Mouse (Mus musculus): Measurements from ENCODE around the gene 2010300C02Rik. TPM values are rescaled to one million over a fixed set of nuclear protein-coding genes. Genes with fewer than 3 reads are reported as not detected.

2010300C02Rik gene
- polyA plus RNA-seq, 1 experiment from 2014 or later: 2.5 TPM

DNA sequence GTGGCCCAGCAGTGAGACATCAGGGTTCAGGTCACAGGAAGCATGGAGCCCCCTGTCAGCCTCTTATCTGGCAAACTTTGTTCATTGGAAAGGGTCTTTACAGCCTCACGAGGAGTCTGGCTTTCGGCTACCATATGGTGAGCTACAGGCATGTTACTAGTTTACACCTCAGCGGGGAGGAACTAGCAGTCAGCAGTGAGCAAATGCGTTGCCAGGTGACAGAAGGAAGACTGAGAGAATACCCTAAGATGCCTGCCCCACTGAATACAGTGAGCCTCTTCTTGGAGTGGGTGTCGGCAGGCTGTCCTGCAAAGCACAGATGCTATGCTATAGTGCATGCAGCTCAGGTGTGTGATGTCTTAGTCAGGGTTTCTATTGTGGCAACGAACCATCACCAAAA lies 91.1 kb downstream of the 2010300C02Rik start:
- Histone ChIP-seq H3K4me2 (replicated peaks) (no peak overlapping the region), H3K4me3 (replicated peaks; ENCODE audit: low read length) (no peak overlapping the region), H3K9me3 (ENCODE audit: control insufficient read depth, low read length) (no peaks in the 10 kb centered on the region), H3K27ac (no peak overlapping the region), H3K27me3 (ENCODE audit: control insufficient read depth, insufficient read depth, low read length) (no peaks in the 10 kb centered on the region), H3K36me3 (replicated peaks; ENCODE audit: control insufficient read depth, insufficient read depth) (no peaks in the 10 kb centered on the region), H3K9ac (no peak overlapping the region), H3K4me1 (replicated peaks; ENCODE audit: control insufficient read depth, insufficient read depth, low read length) (no peaks in the 10 kb centered on the region)
- DNase-seq (ENCODE audit: low spot score) (peak; percentile 31), ATAC-seq (ENCODE audit: low FRiP score) (no peak)
- WGBS: 67% methylated on average over 6 of the region's 6 CpGs

DNA sequence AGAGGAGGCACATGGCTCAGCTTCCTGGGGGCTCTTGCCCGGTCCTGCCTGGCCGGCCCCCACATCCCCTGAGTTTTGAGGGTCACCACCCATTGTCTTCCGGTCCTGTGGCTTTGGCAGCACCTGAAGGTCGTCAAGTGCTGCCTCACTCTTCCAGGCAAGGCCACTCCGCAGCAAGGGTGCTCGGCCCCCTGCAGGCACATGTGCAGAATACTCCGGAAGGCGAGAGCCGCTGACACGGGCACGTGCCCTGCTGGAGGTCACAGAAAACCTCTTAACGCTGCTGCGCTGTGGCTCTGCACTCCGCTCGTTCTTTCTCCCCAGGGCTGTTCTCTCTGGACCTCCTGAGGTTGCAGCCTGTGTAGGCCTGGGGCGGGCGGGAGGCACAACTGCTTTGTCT lies 95.7 kb downstream of the 2010300C02Rik start:
- ATAC-seq (ENCODE audit: low FRiP score): no peak
- WGBS: 82% methylated on average over 17 of the region's 17 CpGs
- DNase-seq (ENCODE audit: low spot score): no peak
- H3K4me1 ChIP-seq (replicated peaks; ENCODE audit: control insufficient read depth, insufficient read depth, low read length): no peaks in the 10 kb centered on the region
- H3K27me3 ChIP-seq (ENCODE audit: control insufficient read depth, insufficient read depth, low read length): no peaks in the 10 kb centered on the region
- H3K9me3 ChIP-seq (ENCODE audit: control insufficient read depth, low read length): no peaks in the 10 kb centered on the region
- no peak overlapping the region for H3K4me2 ChIP-seq (replicated peaks)
- H3K36me3 ChIP-seq (replicated peaks; ENCODE audit: control insufficient read depth, insufficient read depth): no peaks in the 10 kb centered on the region
- no peak overlapping the region for H3K4me3 ChIP-seq (replicated peaks; ENCODE audit: low read length)
- H3K9ac ChIP-seq: no peak overlapping the region
- H3K27ac ChIP-seq: no peak overlapping the region

DNA sequence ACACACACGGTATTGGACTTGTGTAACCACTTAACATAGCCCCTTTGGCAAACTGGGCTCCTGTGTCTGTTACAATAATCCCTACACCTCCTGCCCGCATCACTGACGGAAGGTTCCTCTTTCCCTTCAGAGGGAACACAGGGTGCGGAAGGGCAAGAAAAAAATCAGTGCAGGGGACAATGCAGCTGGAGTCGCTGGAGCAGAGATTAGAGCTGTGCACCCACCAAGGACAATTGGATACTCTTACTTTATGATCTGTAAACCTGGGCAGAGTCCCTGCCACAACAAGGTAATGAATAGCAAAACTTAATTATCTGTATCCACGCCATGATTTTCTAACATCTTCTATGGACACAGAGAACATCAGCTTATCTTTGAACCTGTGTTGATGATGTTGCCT lies 97.8 kb downstream of the 2010300C02Rik start:
- H3K36me3 ChIP-seq (replicated peaks; ENCODE audit: control insufficient read depth, insufficient read depth): no peaks in the 10 kb centered on the region
- DNase-seq (ENCODE audit: low spot score) (no peak), ATAC-seq (ENCODE audit: low FRiP score) (no peak)
- no peak overlapping the region for H3K4me3 ChIP-seq (replicated peaks; ENCODE audit: low read length)
- no peak overlapping the region for H3K4me2 ChIP-seq (replicated peaks)
- H3K9me3 ChIP-seq (ENCODE audit: control insufficient read depth, low read length): no peaks in the 10 kb centered on the region
- WGBS: 84% methylated on average over 6 of the region's 6 CpGs
- no peak overlapping the region for H3K27ac ChIP-seq
- H3K4me1 ChIP-seq (replicated peaks; ENCODE audit: control insufficient read depth, insufficient read depth, low read length): no peaks in the 10 kb centered on the region
- no peak overlapping the region for H3K9ac ChIP-seq
- H3K27me3 ChIP-seq (ENCODE audit: control insufficient read depth, insufficient read depth, low read length): no peaks in the 10 kb centered on the region

DNA sequence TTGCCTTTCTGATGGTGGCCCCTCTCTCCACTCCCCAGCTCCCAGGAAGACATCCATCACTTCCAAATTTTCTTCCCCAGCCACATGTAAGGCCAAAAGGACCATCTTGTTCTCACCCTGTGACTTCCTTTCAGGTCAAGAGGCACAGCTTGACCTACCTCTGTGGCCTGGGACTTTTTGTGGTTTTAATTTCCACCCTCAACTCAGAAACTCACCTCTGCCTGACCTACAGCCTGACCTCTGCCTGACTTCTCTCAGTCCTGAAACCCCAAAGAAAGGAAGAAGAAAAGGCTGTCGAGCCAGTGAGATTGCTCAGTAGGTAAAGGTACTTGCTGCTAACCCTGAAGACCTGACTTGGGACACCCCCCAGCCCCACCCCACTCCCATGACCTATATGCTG lies 100.3 kb downstream of the 2010300C02Rik start:
- 62% methylated on average over 1 of the region's 1 CpGs for WGBS
- DNase-seq (ENCODE audit: low spot score) (no peak), ATAC-seq (ENCODE audit: low FRiP score) (no peak)
- no peak overlapping the region for H3K4me2 ChIP-seq (replicated peaks)
- H3K4me1 ChIP-seq (replicated peaks; ENCODE audit: control insufficient read depth, insufficient read depth, low read length): no peaks in the 10 kb centered on the region
- H3K4me3 ChIP-seq (replicated peaks; ENCODE audit: low read length): no peak overlapping the region
- H3K27ac ChIP-seq: no peak overlapping the region
- no peak overlapping the region for H3K9ac ChIP-seq
- H3K36me3 ChIP-seq (replicated peaks; ENCODE audit: control insufficient read depth, insufficient read depth): no peaks in the 10 kb centered on the region
- H3K27me3 ChIP-seq (ENCODE audit: control insufficient read depth, insufficient read depth, low read length): no peaks in the 10 kb centered on the region
- H3K9me3 ChIP-seq (ENCODE audit: control insufficient read depth, low read length): no peaks in the 10 kb centered on the region

- Histone ChIP-seq H3K27me3 (ENCODE audit: control insufficient read depth, insufficient read depth, low read length) (no peaks in the 10 kb centered on the region), H3K4me2 (replicated peaks) (no peak overlapping the region), H3K36me3 (replicated peaks; ENCODE audit: control insufficient read depth, insufficient read depth) (no peaks in the 10 kb centered on the region), H3K4me1 (replicated peaks; ENCODE audit: control insufficient read depth, insufficient read depth, low read length) (no peaks in the 10 kb centered on the region), H3K27ac (no peak overlapping the region), H3K9me3 (ENCODE audit: control insufficient read depth, low read length) (no peaks in the 10 kb centered on the region), H3K4me3 (replicated peaks; ENCODE audit: low read length) (no peak overlapping the region), H3K9ac (no peak overlapping the region)
- 85% methylated on average over 5 of the region's 5 CpGs for WGBS
- ATAC-seq (ENCODE audit: low FRiP score): no peak
- no peak for DNase-seq (ENCODE audit: low spot score)
Observed at GRCm38 (mm10) chr1:37617047-37617446, 102.8 kb downstream of the 2010300C02Rik start.

DNA sequence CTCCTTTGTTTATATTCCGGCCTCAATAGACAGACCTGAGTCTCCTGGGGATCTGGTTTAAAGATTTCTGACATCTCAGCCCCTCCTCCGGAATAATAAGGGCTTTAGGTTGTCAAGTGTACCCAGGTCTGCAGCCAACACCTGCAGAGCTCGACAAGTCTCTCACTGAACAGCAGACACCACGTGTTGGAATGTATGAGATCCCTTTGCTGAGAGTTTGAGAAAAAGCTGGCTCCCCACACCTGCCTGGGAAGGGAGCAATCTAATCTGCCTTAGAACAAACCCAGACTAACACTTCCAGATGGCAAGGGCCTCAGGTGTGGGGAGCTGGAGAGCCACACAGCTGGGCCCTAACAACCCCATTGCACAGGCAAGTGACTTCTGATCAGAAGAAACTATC lies 103.3 kb downstream of the 2010300C02Rik start:
- Histone ChIP-seq H3K9me3 (ENCODE audit: control insufficient read depth, low read length) (no peaks in the 10 kb centered on the region), H3K4me3 (replicated peaks; ENCODE audit: low read length) (no peak overlapping the region), H3K4me1 (replicated peaks; ENCODE audit: control insufficient read depth, insufficient read depth, low read length) (no peaks in the 10 kb centered on the region), H3K36me3 (replicated peaks; ENCODE audit: control insufficient read depth, insufficient read depth) (no peaks in the 10 kb centered on the region), H3K9ac (no peak overlapping the region), H3K27ac (no peak overlapping the region), H3K4me2 (replicated peaks) (no peak overlapping the region), H3K27me3 (ENCODE audit: control insufficient read depth, insufficient read depth, low read length) (no peaks in the 10 kb centered on the region)
- ATAC-seq (ENCODE audit: low FRiP score) (no peak), DNase-seq (ENCODE audit: low spot score) (no peak)
- 33% methylated on average over 4 of the region's 4 CpGs for WGBS

- no peak for ATAC-seq (ENCODE audit: low FRiP score)
Observed at GRCm38 (mm10) chr1:37615290-37616040, 104.4 kb downstream of the 2010300C02Rik start.

GRCm38 (mm10) chr1:37614836-37615235 lies 105.0 kb downstream of the 2010300C02Rik start:
- Histone ChIP-seq H3K4me1 (replicated peaks; ENCODE audit: control insufficient read depth, insufficient read depth, low read length) (no peaks in the 10 kb centered on the region), H3K4me2 (replicated peaks) (no peak overlapping the region), H3K27me3 (ENCODE audit: control insufficient read depth, insufficient read depth, low read length) (no peaks in the 10 kb centered on the region), H3K9ac (no peak overlapping the region), H3K27ac (no peak overlapping the region), H3K36me3 (replicated peaks; ENCODE audit: control insufficient read depth, insufficient read depth) (no peaks in the 10 kb centered on the region), H3K4me3 (replicated peaks; ENCODE audit: low read length) (no peak overlapping the region), H3K9me3 (ENCODE audit: control insufficient read depth, low read length) (no peaks in the 10 kb centered on the region)
- DNase-seq (ENCODE audit: low spot score) (no peak), ATAC-seq (ENCODE audit: low FRiP score) (no peak)
- 76% methylated on average over 7 of the region's 7 CpGs for WGBS

More at GRCm38 (mm10) chr1:37615290-37616040, 104.4 kb downstream of the 2010300C02Rik start:
- 93% methylated on average over 12 of the region's 12 CpGs for WGBS
- Histone ChIP-seq H3K27ac (no peak overlapping the region), H3K36me3 (replicated peaks; ENCODE audit: control insufficient read depth, insufficient read depth) (no peaks in the 10 kb centered on the region), H3K4me1 (replicated peaks; ENCODE audit: control insufficient read depth, insufficient read depth, low read length) (no peaks in the 10 kb centered on the region), H3K4me2 (replicated peaks) (no peak overlapping the region), H3K9me3 (ENCODE audit: control insufficient read depth, low read length) (no peaks in the 10 kb centered on the region), H3K27me3 (ENCODE audit: control insufficient read depth, insufficient read depth, low read length) (no peaks in the 10 kb centered on the region), H3K4me3 (replicated peaks; ENCODE audit: low read length) (no peak overlapping the region), H3K9ac (no peak overlapping the region)
- no peak for DNase-seq (ENCODE audit: low spot score)

GRCm38 (mm10) chr1:37614130-37614529 lies 105.8 kb downstream of the 2010300C02Rik start:
- ATAC-seq (ENCODE audit: low FRiP score): peak; percentile 65
- DNase-seq (ENCODE audit: low spot score): no peak
- H3K4me3 ChIP-seq (replicated peaks; ENCODE audit: low read length): no peak overlapping the region
- peak overlapping the region; percentile 45; the same call in 1 of the 2 replicates for H3K27ac ChIP-seq
- 61% methylated on average over 15 of the region's 15 CpGs for WGBS
- no peak overlapping the region for H3K9ac ChIP-seq
- no peaks in the 10 kb centered on the region for H3K4me1 ChIP-seq (replicated peaks; ENCODE audit: control insufficient read depth, insufficient read depth, low read length)
- H3K27me3 ChIP-seq (ENCODE audit: control insufficient read depth, insufficient read depth, low read length): no peaks in the 10 kb centered on the region
- H3K9me3 ChIP-seq (ENCODE audit: control insufficient read depth, low read length): no peaks in the 10 kb centered on the region
- no peak overlapping the region for H3K4me2 ChIP-seq (replicated peaks)
- no peaks in the 10 kb centered on the region for H3K36me3 ChIP-seq (replicated peaks; ENCODE audit: control insufficient read depth, insufficient read depth)

DNA sequence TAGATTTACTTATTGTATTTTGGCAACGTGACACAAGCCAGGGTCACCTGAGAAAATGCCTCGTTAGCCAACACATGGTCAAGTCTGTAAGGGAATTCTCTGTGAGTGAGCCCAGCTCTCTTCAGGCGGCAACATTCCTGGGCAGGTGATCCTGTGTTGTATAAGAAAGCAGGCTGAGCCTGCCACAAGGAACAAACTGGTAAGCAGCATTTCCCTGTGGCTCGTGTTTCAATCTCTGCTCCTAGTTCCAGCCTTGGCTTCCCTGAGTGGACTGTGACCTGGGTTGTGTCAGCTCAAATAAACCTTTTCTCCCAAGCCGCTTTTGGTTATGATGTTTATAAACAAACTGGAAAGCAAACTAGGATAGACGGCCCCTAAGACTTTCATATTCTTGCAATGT lies 108.9 kb downstream of the 2010300C02Rik start:
- H3K9ac ChIP-seq: no peak overlapping the region
- H3K27me3 ChIP-seq (ENCODE audit: control insufficient read depth, insufficient read depth, low read length): no peaks in the 10 kb centered on the region
- WGBS: 86% methylated on average over 6 of the region's 6 CpGs
- H3K9me3 ChIP-seq (ENCODE audit: control insufficient read depth, low read length): no peaks in the 10 kb centered on the region
- no peak overlapping the region for H3K27ac ChIP-seq
- no peaks in the 10 kb centered on the region for H3K4me1 ChIP-seq (replicated peaks; ENCODE audit: control insufficient read depth, insufficient read depth, low read length)
- DNase-seq (ENCODE audit: low spot score): no peak
- ATAC-seq (ENCODE audit: low FRiP score): no peak
- no peaks in the 10 kb centered on the region for H3K36me3 ChIP-seq (replicated peaks; ENCODE audit: control insufficient read depth, insufficient read depth)
- H3K4me3 ChIP-seq (replicated peaks; ENCODE audit: low read length): no peak overlapping the region
- no peak overlapping the region for H3K4me2 ChIP-seq (replicated peaks)
